Mouse (Mus musculus): ENCODE data around the gene Tacr2. TPM values are rescaled to one million over a fixed set of nuclear protein-coding genes. Genes with fewer than 3 reads are reported as not detected.

Tacr2 gene
- total and polyA plus RNA-seq, 3 experiments = 0.06 TPM; not detected in 2

DNA sequence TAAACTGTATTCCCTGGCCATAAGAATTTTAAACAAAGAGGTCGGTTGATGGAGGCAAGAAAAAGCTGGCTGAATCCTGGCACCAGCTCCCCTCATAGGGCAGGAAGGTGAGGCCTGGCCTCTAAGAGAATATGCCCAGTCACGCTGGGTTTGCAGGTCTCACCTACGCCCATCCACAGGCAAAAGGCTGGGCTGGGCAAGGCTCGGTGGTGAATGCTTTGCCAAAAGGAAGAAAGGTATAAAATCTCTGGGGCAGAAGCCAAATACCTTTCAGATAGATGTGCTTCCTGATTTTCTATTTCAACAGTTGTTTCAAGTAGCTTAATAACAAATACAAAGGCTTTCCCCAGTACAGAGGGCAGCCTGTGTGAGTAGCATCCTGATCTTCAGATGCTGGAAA lies 27.4 kb downstream of the Tacr2 start:
- H3K4me3 ChIP-seq (ENCODE audit: control insufficient read depth in 1 of 2, insufficient read depth in 1 of 2, low read depth in 2 of 2, low read length in 2 of 2) = no peak overlapping the region
- peaks cover 0 to 35% of the 10 kb centered on the region in 2 experiments; a peak in 2 of 4 replicates for H3K36me3 ChIP-seq (ENCODE audit: control insufficient read depth in 1 of 2, insufficient read depth in 2 of 2, low read length in 2 of 2)
- TF ChIP-seq GABPA (IDR thresholded peaks at IDR 0.05; ENCODE audit: low read depth, low read length) = no peak
- no peak for TF ChIP-seq RCOR1 (IDR thresholded peaks at IDR 0.05; ENCODE audit: low read depth, low read length)
- no peak for TF ChIP-seq CHD2 (IDR thresholded peaks at IDR 0.05; ENCODE audit: low read length)
- no peak for TF ChIP-seq TBP (IDR thresholded peaks at IDR 0.05; ENCODE audit: low read depth, low read length)
- no peak for TF ChIP-seq POLR2AphosphoS5 (IDR thresholded peaks at IDR 0.05; ENCODE audit: borderline replicate concordance, low read depth, low read length)
- no peak for TF ChIP-seq EP300 (IDR thresholded peaks at IDR 0.05; ENCODE audit: low read depth in 1 of 2, low read length in 2 of 2)
- no peak for TF ChIP-seq MYB (IDR thresholded peaks at IDR 0.05; ENCODE audit: low read depth, low read length)
- TF ChIP-seq ZNF384 (IDR thresholded peaks at IDR 0.05; ENCODE audit: low read depth, low read length) = no peak
- no peak for TF ChIP-seq POLR2AphosphoS2 (IDR thresholded peaks at IDR 0.05; ENCODE audit: low read length)
- TF ChIP-seq NELFE (IDR thresholded peaks at IDR 0.05; ENCODE audit: low read depth, low read length) = no peak
- no peak for TF ChIP-seq ZKSCAN1 (IDR thresholded peaks at IDR 0.05; ENCODE audit: low read depth, low read length)
- no peak for TF ChIP-seq RAD21 (IDR thresholded peaks at IDR 0.05; ENCODE audit: low read depth, low read length)
- TF ChIP-seq TCF12 (IDR thresholded peaks at IDR 0.05; ENCODE audit: low read depth, low read length) = no peak
- no peaks in the 10 kb centered on the region for H3K4me1 ChIP-seq (ENCODE audit: control insufficient read depth in 1 of 2, insufficient read depth in 2 of 2, low read length in 2 of 2)
- no peak for DNase-seq (ENCODE audit: low read depth, low spot score)
- H3K9ac ChIP-seq (ENCODE audit: control insufficient read depth, low read depth, low read length, poor library complexity, severe bottlenecking) = no peak overlapping the region
- H3K79me2 ChIP-seq (ENCODE audit: control insufficient read depth, insufficient read depth, low read length, poor library complexity) = no peaks in the 10 kb centered on the region
- no peaks in the 10 kb centered on the region for H3K9me3 ChIP-seq (replicated peaks; ENCODE audit: insufficient read depth, low read length)
- H3K27me3 ChIP-seq (ENCODE audit: control insufficient read depth in 1 of 2, insufficient read depth in 2 of 2, low read length in 2 of 2) = no peaks in the 10 kb centered on the region
- H3K27ac ChIP-seq (ENCODE audit: control insufficient read depth, low read depth, low read length) = no peak overlapping the region

DNA sequence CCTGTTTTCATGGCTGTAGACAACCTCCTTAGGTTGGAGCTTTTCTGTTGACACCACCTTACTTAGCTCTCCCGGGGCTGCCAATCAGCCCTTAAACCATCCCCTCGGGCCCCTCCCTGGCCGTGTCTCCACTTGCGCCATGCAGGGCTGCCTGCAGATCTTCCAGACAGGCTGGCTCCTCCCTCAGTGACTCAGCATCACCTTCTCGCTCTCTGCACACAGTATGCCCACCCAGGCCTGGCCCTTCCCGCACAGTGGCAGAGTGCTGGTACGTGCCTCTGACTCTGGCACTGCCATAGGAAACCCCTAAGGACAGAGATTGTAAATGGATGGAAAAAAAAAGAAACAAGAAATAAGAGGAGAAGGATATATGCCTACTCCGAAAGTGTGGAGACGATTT lies 30.5 kb downstream of the Tacr2 start:
- Histone ChIP-seq H3K9ac (ENCODE audit: control insufficient read depth, low read depth, low read length, poor library complexity, severe bottlenecking) (no peak overlapping the region), H3K79me2 (ENCODE audit: control insufficient read depth, insufficient read depth, low read length, poor library complexity) (no peaks in the 10 kb centered on the region), H3K4me3 (ENCODE audit: control insufficient read depth in 1 of 2, insufficient read depth in 1 of 2, low read depth in 2 of 2, low read length in 2 of 2) (no peak overlapping the region), H3K27me3 (ENCODE audit: control insufficient read depth in 1 of 2, insufficient read depth in 2 of 2, low read length in 2 of 2) (no peaks in the 10 kb centered on the region), H3K9me3 (replicated peaks; ENCODE audit: insufficient read depth, low read length) (no peaks in the 10 kb centered on the region), H3K4me1 (ENCODE audit: control insufficient read depth in 1 of 2, insufficient read depth in 2 of 2, low read length in 2 of 2) (no peaks in the 10 kb centered on the region), H3K36me3 (ENCODE audit: control insufficient read depth in 1 of 2, insufficient read depth in 2 of 2, low read length in 2 of 2) (peaks cover 0 to 38% of the 10 kb centered on the region in 2 experiments; a peak in 2 of 4 replicates), H3K27ac (ENCODE audit: control insufficient read depth, low read depth, low read length) (no peak overlapping the region)
- no peak for TF ChIP-seq MAX (IDR thresholded peaks at IDR 0.05; ENCODE audit: low read length)
- peak; percentile 64; the same call in 1 of the 2 replicates for TF ChIP-seq ZKSCAN1 (IDR thresholded peaks at IDR 0.05; ENCODE audit: low read depth, low read length)
- TF ChIP-seq POLR2A (IDR thresholded peaks at IDR 0.05; ENCODE audit: control insufficient read depth in 1 of 2, insufficient read depth in 1 of 2, low read depth in 1 of 2, low read length in 2 of 2, poor library complexity in 1 of 2) = 0 out of 4 replicates have a peak, but pooled peaks of 1 of the 2 experiments have one; percentile 1
- DNase-seq (ENCODE audit: low read depth, low spot score) = no peak

DNA sequence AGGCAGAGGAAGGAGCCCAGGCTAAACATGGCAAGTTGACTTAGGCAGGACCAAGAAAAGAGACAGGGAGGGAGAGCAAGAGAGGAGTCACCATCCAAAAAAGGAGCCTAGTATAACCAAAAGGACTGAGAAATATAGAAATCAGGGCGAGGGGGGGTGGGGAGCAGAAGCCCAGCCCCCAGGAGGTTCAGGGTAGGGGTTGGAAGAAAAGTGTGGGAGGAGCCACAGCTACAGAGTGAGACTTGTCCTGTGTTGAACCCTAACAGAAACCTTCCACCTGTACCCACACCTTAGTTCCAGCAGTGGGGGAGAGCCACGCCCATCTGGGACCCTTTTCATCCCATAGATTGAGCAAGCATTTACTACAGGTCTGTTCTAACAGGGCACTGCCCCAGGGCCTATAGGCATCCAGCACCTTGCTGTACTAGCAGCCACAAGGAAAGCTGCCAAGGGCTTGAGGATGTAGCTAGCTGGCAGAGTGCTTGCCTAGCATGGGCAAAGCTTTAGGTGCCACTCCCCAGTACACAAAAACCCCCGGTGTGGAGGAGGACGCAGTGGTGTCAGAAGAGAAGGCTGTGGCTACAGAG lies 31.1 kb downstream of the Tacr2 start:
- Histone ChIP-seq H3K27me3 (ENCODE audit: control insufficient read depth in 1 of 2, insufficient read depth in 2 of 2, low read length in 2 of 2) (no peaks in the 10 kb centered on the region), H3K9me3 (replicated peaks; ENCODE audit: insufficient read depth, low read length) (no peaks in the 10 kb centered on the region), H3K27ac (ENCODE audit: control insufficient read depth, low read depth, low read length) (no peak overlapping the region)
- TF ChIP-seq ZC3H11A (IDR thresholded peaks at IDR 0.05; ENCODE audit: low read depth, low read length) (no peak), MAFK (IDR thresholded peaks at IDR 0.05; ENCODE audit: borderline replicate concordance, low read depth, low read length) (no peak), TAL1 (IDR thresholded peaks at IDR 0.05; ENCODE audit: low read length) (no peak), GATA1 (IDR thresholded peaks at IDR 0.05; ENCODE audit: low read depth, low read length) (no peak), USF1 (IDR thresholded peaks at IDR 0.05; ENCODE audit: low read depth, low read length) (no peak), KAT2A (conservative IDR thresholded peaks at IDR 0.05; ENCODE audit: low read depth, low read length) (no peak), UBTF (IDR thresholded peaks at IDR 0.05; ENCODE audit: borderline replicate concordance, insufficient read depth, low read depth, low read length) (no peak), JUND (IDR thresholded peaks at IDR 0.05; ENCODE audit: low read depth, low read length) (no peak), CHD1 (IDR thresholded peaks at IDR 0.05; ENCODE audit: low read depth, low read length) (no peak), BHLHE40 (IDR thresholded peaks at IDR 0.05; ENCODE audit: borderline replicate concordance, low read depth, low read length) (no peak), RCOR1 (IDR thresholded peaks at IDR 0.05; ENCODE audit: low read depth, low read length) (no peak), TCF12 (IDR thresholded peaks at IDR 0.05; ENCODE audit: low read depth, low read length) (no peak), POLR2AphosphoS2 (IDR thresholded peaks at IDR 0.05; ENCODE audit: low read length) (no peak), NRF1 (IDR thresholded peaks at IDR 0.05; ENCODE audit: insufficient read depth, low read depth, low read length, poor library complexity, severe bottlenecking) (no peak), POLR2A (IDR thresholded peaks at IDR 0.05; ENCODE audit: control insufficient read depth in 1 of 2, insufficient read depth in 1 of 2, low read depth in 1 of 2, low read length in 2 of 2, poor library complexity in 1 of 2) (no peak)

More for the DNA sequence above, 31.1 kb downstream of the Tacr2 start:
- H3K79me2 ChIP-seq (ENCODE audit: control insufficient read depth, insufficient read depth, low read length, poor library complexity) = no peaks in the 10 kb centered on the region
- H3K9ac ChIP-seq (ENCODE audit: control insufficient read depth, low read depth, low read length, poor library complexity, severe bottlenecking) = no peak overlapping the region
- peaks cover 0 to 43% of the 10 kb centered on the region in 2 experiments; a peak in 2 of 4 replicates for H3K36me3 ChIP-seq (ENCODE audit: control insufficient read depth in 1 of 2, insufficient read depth in 2 of 2, low read length in 2 of 2)
- H3K4me3 ChIP-seq (ENCODE audit: control insufficient read depth in 1 of 2, insufficient read depth in 1 of 2, low read depth in 2 of 2, low read length in 2 of 2) = no peak overlapping the region
- DNase-seq (ENCODE audit: low read depth, low spot score) = no peak
- no peaks in the 10 kb centered on the region for H3K4me1 ChIP-seq (ENCODE audit: control insufficient read depth in 1 of 2, insufficient read depth in 2 of 2, low read length in 2 of 2)

All from MEL (cell line).